Mouse (Mus musculus): ENCODE measurements around the gene Hoxb9.

Gene Hoxb9

DNA sequence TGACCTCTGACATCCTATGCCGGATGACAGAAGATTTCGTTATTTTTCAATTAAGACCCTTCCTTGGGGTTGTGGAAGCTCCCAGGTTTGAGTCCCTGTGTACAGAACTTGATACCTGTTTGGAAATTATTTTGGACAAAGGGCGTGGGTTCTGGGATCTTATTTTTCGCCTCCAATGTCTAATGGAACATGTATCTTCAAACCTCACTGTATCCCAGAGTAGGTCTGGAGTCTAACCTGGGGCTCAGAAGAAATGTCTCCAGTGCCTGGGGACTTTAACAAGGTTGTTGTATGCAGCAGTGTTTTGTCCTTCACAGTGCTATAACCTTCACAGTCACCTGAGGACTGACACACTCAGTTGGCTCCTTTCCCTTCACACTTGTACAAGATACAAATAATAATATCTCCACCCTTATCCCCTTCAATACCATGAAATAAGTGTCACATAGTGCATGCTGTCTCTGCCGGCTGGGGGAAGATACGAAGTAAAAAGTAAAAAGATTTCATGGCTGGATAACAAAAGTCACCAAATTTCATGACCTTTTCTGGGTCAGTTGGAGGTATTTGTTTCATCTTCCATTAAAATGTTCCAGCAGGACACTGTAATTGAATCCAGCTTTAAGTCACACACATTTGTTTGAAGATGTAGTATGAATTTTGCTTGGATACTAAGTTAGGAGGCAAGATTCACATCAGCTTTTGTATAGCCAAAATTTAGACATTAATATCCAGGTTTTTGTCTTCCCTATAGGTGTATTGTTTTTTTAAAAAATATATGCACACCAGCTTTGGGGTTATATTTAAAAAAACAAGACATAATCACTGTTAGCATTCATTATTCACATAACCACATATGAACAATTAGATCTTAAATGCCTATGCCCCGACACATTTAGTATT lies 4.0 kb upstream of the Hoxb9 start:
- no peak for DNase-seq (ENCODE audit: low spot score)

- no peak for DNase-seq (ENCODE audit: low spot score)
These were observed 3.1 kb upstream of the Hoxb9 start for GRCm38 (mm10) chr11:96268031-96268745.

GRCm38 (mm10) chr11:96269869-96270268 lies 1.4 kb upstream of the Hoxb9 start:
- peak; percentile 20 for DNase-seq (ENCODE audit: low spot score)

DNA sequence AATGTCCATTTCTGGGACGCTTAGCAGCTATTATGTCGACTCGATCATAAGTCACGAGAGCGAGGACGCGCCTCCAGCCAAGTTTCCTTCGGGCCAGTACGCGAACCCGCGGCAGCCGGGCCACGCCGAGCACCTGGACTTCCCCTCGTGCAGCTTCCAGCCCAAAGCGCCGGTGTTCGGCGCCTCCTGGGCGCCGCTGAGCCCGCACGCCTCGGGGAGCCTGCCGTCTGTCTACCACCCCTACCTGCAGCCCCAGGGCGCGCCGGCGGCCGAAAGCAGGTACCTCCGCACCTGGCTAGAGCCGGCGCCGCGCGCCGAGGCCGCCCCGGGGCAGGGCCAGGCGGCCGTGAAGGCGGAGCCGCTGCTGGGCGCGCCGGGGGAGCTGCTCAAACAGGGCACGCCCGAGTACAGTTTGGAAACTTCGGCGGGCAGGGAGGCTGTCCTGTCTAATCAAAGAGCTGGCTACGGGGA lies 319 bp downstream of the Hoxb9 start:
- DNase-seq (ENCODE audit: low spot score): no peak

- no peak for DNase-seq (ENCODE audit: low spot score)
These were observed 1.0 kb downstream of the Hoxb9 start for GRCm38 (mm10) chr11:96272024-96272921.

DNA sequence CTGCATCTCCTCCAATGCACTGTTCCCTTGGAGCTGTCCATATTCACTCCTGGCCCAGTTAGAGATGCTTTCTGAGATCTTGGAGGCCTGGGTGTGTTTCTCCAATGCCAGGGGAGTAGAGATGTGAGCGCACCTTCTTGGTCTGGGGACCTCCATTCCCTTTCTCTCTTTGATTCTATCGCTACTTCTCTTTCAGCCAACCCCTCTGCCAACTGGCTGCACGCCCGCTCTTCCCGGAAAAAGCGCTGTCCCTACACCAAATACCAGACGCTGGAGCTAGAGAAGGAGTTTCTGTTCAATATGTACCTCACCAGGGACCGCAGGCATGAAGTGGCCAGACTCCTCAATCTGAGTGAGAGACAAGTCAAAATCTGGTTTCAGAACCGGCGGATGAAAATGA lies 3.2 kb downstream of the Hoxb9 start:
- no peak for DNase-seq (ENCODE audit: low spot score)

- DNase-seq (ENCODE audit: low spot score): no peak
These were observed 4.6 kb downstream of the Hoxb9 start for GRCm38 (mm10) chr11:96275896-96276295.

GRCm38 (mm10) chr11:96277151-96278044 lies 6.1 kb downstream of the Hoxb9 start:
- DNase-seq (ENCODE audit: low spot score): no peak

DNA sequence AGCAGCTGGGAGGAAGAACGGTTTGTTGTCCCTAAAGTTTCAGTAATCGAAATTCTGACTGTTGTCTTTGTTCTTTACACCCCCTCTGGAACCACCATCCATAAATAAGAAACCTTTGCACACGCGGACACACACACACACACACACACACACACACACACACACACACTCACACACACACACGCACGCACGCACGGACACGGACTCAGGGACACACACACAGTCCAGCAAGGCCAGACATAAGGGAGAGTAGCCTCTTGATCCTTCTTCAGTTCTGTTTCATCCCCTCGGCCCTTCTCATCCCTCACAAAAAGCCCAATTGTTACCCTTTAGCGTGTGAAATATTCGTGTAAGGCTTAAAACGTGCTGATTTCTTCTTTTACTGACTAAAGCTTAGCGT lies 7.1 kb downstream of the Hoxb9 start:
- DNase-seq (ENCODE audit: low spot score): no peak

GRCm38 (mm10) chr11:96278773-96279172 lies 7.5 kb downstream of the Hoxb9 start:
- peak; percentile 88 for DNase-seq (ENCODE audit: low spot score)

DNA sequence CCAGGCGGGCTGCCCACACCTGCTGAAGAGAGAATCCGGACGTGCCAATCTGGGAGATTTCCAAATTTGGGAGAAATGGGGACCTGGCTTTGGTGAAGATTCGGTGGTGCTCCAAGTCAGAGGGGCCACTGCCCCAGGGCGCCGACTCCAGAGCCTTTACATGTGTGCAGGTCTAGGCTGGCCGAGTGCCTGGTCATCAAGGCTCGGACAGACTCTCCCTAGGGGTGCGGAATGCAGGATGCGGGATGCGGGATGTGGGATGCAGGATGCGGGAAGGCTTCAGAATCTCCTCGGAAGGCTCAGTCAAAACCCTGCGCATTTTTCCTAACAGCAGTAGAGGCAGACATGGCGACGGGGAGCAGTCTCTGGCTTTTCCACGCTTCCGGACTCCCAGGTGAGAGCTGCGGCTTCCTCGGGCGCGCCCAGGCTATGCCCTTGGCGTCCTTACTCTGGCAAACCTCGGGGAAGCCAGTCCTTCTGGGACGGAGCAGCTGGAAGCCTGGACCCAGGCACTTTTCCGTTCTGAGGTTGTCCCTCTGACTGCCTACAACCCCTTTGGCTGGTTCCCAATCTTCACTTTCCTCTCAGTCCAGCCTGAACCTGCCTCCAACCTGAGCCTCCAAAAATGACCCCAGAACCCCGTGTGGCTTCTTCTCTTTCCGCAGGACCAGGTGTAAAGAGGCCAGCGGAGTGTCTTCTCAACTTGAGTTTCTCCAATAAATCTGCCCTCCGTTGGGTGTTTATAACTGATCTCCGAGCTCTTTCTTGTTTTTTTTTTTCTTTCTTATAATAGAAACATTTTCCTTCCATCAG lies 8.4 kb downstream of the Hoxb9 start:
- DNase-seq (ENCODE audit: low spot score): no peak

- no peak for DNase-seq (ENCODE audit: low spot score)
These were observed 9.4 kb downstream of the Hoxb9 start for GRCm38 (mm10) chr11:96280399-96281378.

- no peak for DNase-seq (ENCODE audit: low spot score)
These were observed 10.1 kb downstream of the Hoxb9 start for GRCm38 (mm10) chr11:96281396-96281795.

- no peak for DNase-seq (ENCODE audit: low spot score)
These were observed 10.8 kb downstream of the Hoxb9 start, which contains the start of gene Hoxb8 for GRCm38 (mm10) chr11:96281855-96282570. Gene Hoxb8, plus strand, starts transcription at chr11:96281905.

GRCm38 (mm10) chr11:96282795-96283430 lies 11.7 kb downstream of the Hoxb9 start:
- no peak for DNase-seq (ENCODE audit: low spot score)

DNA sequence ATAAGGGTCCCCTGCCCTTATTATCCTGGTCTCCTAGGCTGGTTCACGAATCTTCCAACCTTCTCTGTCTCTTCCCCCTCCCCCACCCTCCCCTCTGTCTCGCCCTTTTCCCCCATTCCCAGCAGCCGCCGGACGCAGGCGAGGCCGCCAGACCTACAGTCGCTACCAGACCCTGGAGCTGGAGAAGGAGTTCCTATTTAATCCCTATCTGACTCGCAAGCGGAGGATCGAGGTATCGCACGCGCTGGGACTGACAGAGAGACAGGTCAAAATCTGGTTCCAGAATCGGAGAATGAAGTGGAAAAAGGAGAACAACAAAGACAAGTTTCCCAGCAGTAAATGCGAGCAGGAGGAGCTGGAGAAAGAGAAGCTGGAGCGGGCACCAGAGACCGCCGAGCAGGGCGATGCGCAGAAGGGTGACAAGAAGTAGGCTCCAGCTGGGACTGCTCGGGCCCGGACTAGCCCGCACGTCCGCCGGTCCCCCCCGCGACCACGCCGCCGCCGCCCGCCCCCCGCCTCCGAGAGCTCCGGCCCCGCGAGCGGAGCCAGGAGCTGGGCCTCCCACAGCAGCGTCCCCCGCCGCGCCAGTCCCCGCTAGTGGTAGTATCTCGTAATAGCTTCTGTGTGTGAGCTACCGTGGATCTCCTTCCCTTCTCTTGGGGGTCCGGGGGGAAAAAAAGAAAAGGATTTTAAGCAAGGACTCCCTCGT lies 12.9 kb downstream of the Hoxb9 start:
- DNase-seq (ENCODE audit: low spot score): no peak
